Mouse (Mus musculus) intestine, postnatal 0 days (tissue): ENCODE data around the gene Xpo5. TPM values are rescaled to one million over a fixed set of nuclear protein-coding genes. Genes with fewer than 3 reads are reported as not detected.
A peak's percentile ranks its signal among the peaks of the same experiment; 100 is the strongest.

Source experiments
- ATAC-seq: fragments of 200-750 bp; cut with Nextera tagmentation; 2 replicates; pipeline ENCODE4 v1.8.0; 2017; ENCODE audit warnings: mild to moderate bottlenecking, moderate TSS enrichment, moderate library complexity
- H3K27ac ChIP-seq: fragments of 300-500 bp; sonication (generic); 2 replicates; pipeline ENCODE4 v1.5.1; 2014; ENCODE audit warnings: mild to moderate bottlenecking, low read depth, low read length, moderate library complexity
- H3K27me3 ChIP-seq: fragments of 300-500 bp; sonication (generic); replicated peaks from 2 replicates; pipeline ENCODE4 v1.6.1; 2014; ENCODE audit warnings: low read length, mixed read lengths; ENCODE audit not compliant: control insufficient read depth, insufficient read depth
- H3K36me3 ChIP-seq: fragments of 300-500 bp; sonication (generic); 2 replicates; pipeline ENCODE4 v1.6.1; 2014; ENCODE audit warnings: mild to moderate bottlenecking, moderate library complexity; ENCODE audit not compliant: control insufficient read depth, insufficient read depth
- H3K4me1 ChIP-seq: fragments of 300-500 bp; sonication (generic); replicated peaks from 2 replicates; pipeline ENCODE4 v1.6.1; 2014; ENCODE audit warnings: antibody characterized with exemption, low read length, mixed read lengths; ENCODE audit not compliant: control insufficient read depth, insufficient read depth
- H3K4me2 ChIP-seq: fragments of 300-500 bp; sonication (generic); replicated peaks from 2 replicates; pipeline ENCODE4 v1.6.1; 2014; ENCODE audit warnings: low read depth, mild to moderate bottlenecking, moderate library complexity
- H3K4me3 ChIP-seq: fragments of 300-500 bp; sonication (generic); 2 replicates; pipeline ENCODE4 v1.5.1; 2014; ENCODE audit warnings: low read depth, low read length
- H3K9ac ChIP-seq: fragments of 300-500 bp; sonication (generic); 2 replicates; pipeline ENCODE4 v1.6.1; 2014; ENCODE audit warnings: mild to moderate bottlenecking, low read depth, low read length
- H3K9me3 ChIP-seq: fragments of 300-500 bp; sonication (generic); 2 replicates; pipeline ENCODE4 v1.6.1; 2016; ENCODE audit warnings: mixed run types; ENCODE audit not compliant: control insufficient read depth
- CTCF ChIP-seq: sonication (generic); IDR thresholded peaks from 2 replicates; pipeline ENCODE4 v1.5.1; 2016; ENCODE audit warnings: low read depth, mild to moderate bottlenecking, control low read depth, antibody characterized with exemption, moderate library complexity
- WGBS: fragments of 180-500 bp; shearing (Covaris S2); extraction: QIAGEN DNeasy Blood & Tissue Kit; methylation state at CpG from one replicate; pipeline ENCODE4 v1.1.7; 2014; 5-methylcytosine and 5-hydroxymethylcytosine counted together
- microRNA counts: library from miRNA; unstranded; fragments of <30 nt; microRNA quantifications from one replicate; lab custom pipeline; 2016
- microRNA-seq: library from miRNA; unstranded; fragments of <30 nt; microRNA quantifications from one replicate; pipeline ENCODE4, GENCODE M21; 2016
- polyA plus RNA-seq: library from polyadenylated mRNA; unstranded; fragments of >200 nt; fragmentation: Nextera tagmentation; extraction: Ambion mirVana; gene quantifications from 2 replicates; pipeline ENCODE4 v1.2.1, GENCODE M21; 2015

The Xpo5 gene
- polyA plus RNA-seq, 1 experiment from 2014 or later, result 8.2 TPM

- peak overlapping the region; percentile 98; the same call in 1 of the 2 replicates for H3K4me2 ChIP-seq
- WGBS, result 85% methylated on average over 8 of the region's 8 CpGs
These were observed 81.3 kb downstream of the Xpo5 start for GRCm38 (mm10) chr17:46283911-46284310.

GRCm38 (mm10) chr17:46284653-46285052 is 82.1 kb downstream of the Xpo5 start:
- ATAC-seq, result no peak

More at GRCm38 (mm10) chr17:46283911-46284310, 81.3 kb downstream of the Xpo5 start:
- Histone ChIP-seq H3K9me3 (no peaks in the 10 kb centered on the region), H3K36me3 (peaks cover 13% of the 10 kb centered on the region), H3K9ac (no peak overlapping the region), H3K4me1 (0 out of 2 replicates have a peak, but pooled peaks cover 7% of the 10 kb centered on the region), H3K27me3 (no peaks in the 10 kb centered on the region), H3K4me3 (no peak overlapping the region), H3K27ac (no peak overlapping the region)
- no peak for ATAC-seq
- TF ChIP-seq CTCF, result no peak

DNA sequence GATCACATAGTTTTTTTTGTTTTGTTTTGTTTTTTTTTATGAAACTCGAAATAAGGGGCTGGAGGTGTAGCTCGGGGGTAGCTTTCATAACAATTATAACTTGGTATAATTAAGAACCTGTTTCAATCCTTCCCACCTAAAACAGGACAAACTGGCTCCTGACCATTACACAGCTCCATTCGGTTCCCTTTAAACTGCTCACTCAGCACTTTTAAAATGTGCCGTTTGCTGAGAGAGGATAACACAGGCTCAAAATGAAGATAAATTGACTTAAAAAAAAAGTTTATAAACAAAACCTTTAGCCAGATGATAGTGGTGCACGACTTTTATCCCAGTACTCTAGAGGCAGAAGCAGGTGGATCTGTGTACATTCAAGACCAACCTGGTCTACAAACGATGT is 82.8 kb downstream of the Xpo5 start:
- Histone ChIP-seq H3K27ac (no peak overlapping the region), H3K9ac (no peak overlapping the region), H3K4me2 (no peak overlapping the region), H3K27me3 (no peaks in the 10 kb centered on the region), H3K4me1 (0 out of 2 replicates have a peak, but pooled peaks cover 7% of the 10 kb centered on the region), H3K9me3 (no peaks in the 10 kb centered on the region), H3K36me3 (no peaks in the 10 kb centered on the region), H3K4me3 (no peak overlapping the region)
- TF ChIP-seq CTCF, result no peak
- 43% methylated on average over 6 of the region's 6 CpGs for WGBS
- ATAC-seq, result no peak

More at GRCm38 (mm10) chr17:46284653-46285052, 82.1 kb downstream of the Xpo5 start:
- H3K27me3 ChIP-seq, result no peaks in the 10 kb centered on the region
- H3K4me2 ChIP-seq, result no peak overlapping the region
- no peak overlapping the region for H3K9ac ChIP-seq
- H3K4me3 ChIP-seq, result no peak overlapping the region
- H3K27ac ChIP-seq, result no peak overlapping the region
- H3K36me3 ChIP-seq, result peaks cover 5% of the 10 kb centered on the region
- 55% methylated on average over 7 of the region's 7 CpGs for WGBS
- 0 out of 2 replicates have a peak, but pooled peaks cover 7% of the 10 kb centered on the region for H3K4me1 ChIP-seq
- no peak for TF ChIP-seq CTCF
- H3K9me3 ChIP-seq, result no peaks in the 10 kb centered on the region

DNA sequence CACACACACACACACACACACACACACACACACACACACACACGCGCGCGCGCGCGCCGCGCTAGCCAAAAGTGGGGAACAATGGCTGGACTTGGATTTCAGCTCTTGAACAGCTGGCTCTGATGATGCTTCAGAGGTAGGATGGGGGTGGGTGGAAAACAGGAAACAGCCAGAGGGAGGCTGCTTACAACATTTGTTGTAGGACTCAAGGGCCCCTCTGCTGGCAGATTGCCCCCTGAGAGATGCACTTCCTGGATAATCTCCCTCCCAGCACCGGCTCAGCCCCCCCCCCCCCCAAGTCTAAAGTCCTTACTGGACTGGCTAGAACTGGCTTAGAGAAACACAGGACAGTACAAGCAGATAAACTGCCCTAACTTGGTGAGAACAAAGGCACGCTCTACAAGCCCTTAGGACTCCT is 85.1 kb downstream of the Xpo5 start:
- WGBS, result 59% methylated on average over 11 of the region's 11 CpGs
- peak; percentile 19; the same call in 1 of the 2 replicates for TF ChIP-seq CTCF

More for the DNA sequence above, 85.1 kb downstream of the Xpo5 start:
- Histone ChIP-seq H3K36me3 (no peaks in the 10 kb centered on the region), H3K4me3 (no peak overlapping the region), H3K9ac (no peak overlapping the region), H3K4me1 (0 out of 2 replicates have a peak, but pooled peaks cover 5% of the 10 kb centered on the region), H3K4me2 (no peak overlapping the region), H3K9me3 (no peaks in the 10 kb centered on the region), H3K27ac (no peak overlapping the region), H3K27me3 (no peaks in the 10 kb centered on the region)
- ATAC-seq, result 0 out of 2 replicates have a peak, but pooled peaks have one; percentile 22

MicroRNAs encoded within 50 kb of the gene (microRNA counts, 519-probe panel; counts per million panel counts)
- microRNA mmu-miR-693-3p (lab: Ali Mortazavi, UCI) (not detected), microRNA mmu-miR-693-5p (lab: Ali Mortazavi, UCI) (not detected)

Small RNAs within 50 kb of the gene (microRNA-seq; reads per million reads assigned to microRNA genes)
- gene Mir693, result not detected

Other genes with a start within 250 kb of the Xpo5 start
- 5.9 and 8.2 TPM in 2 replicates for gene Vegfa, start 170.4 kb upstream of the Xpo5 start, polyA plus RNA-seq
- gene Mrps18a, start 91.8 kb upstream of the Xpo5 start, polyA plus RNA-seq, result 121 TPM in 2 replicates
- 4.7 and 5.1 TPM in 2 replicates for gene Rsph9, start 58.6 kb upstream of the Xpo5 start, polyA plus RNA-seq
- 38.1 and 40.2 TPM in 2 replicates for gene Mad2l1bp, start 49.2 kb upstream of the Xpo5 start, polyA plus RNA-seq
- 22.2 and 28.3 TPM in 2 replicates for gene Gtpbp2, start 41.8 kb upstream of the Xpo5 start, polyA plus RNA-seq
- gene Polh, start 137 bp upstream of the Xpo5 start, polyA plus RNA-seq, result 4.7 and 5.7 TPM in 2 replicates
- 32.1 and 32.3 TPM in 2 replicates for gene Polr1c, start 45.3 kb downstream of the Xpo5 start, polyA plus RNA-seq
- 111 and 119 TPM in 2 replicates for gene Yipf3, start 45.3 kb downstream of the Xpo5 start, polyA plus RNA-seq
- 0.42 and 0.44 TPM in 2 replicates for gene Lrrc73, start 50.7 kb downstream of the Xpo5 start, polyA plus RNA-seq
- 29.3 and 34.6 TPM in 2 replicates for gene Tjap1, start 80.2 kb downstream of the Xpo5 start, polyA plus RNA-seq
- gene Dlk2, start 94.6 kb downstream of the Xpo5 start, polyA plus RNA-seq, result 0.33 and 0.42 TPM in 2 replicates
- gene Abcc10, start 125.6 kb downstream of the Xpo5 start, polyA plus RNA-seq, result 5.4 and 6.2 TPM in 2 replicates
- 2.2 and 3.8 TPM in 2 replicates for gene Zfp318, start 180.9 kb downstream of the Xpo5 start, polyA plus RNA-seq
- gene Crip3, start 226.1 kb downstream of the Xpo5 start, polyA plus RNA-seq, result 0.12 TPM in 1 of 2 replicates, not detected in the other
- not detected in 2 replicates for gene Slc22a7, start 235.7 kb downstream of the Xpo5 start, polyA plus RNA-seq